Mouse (Mus musculus): Measurements from ENCODE around the gene Cog2. TPM values are rescaled to one million over a fixed set of nuclear protein-coding genes. Genes with fewer than 3 reads are reported as not detected.

Cog2 gene
- polyA plus RNA-seq, 1 experiment from 2014 or later, result 36.9 TPM

- 86% methylated on average over 3 of the region's 3 CpGs for WGBS
- Histone ChIP-seq H3K36me3 (ENCODE audit: control insufficient read depth, insufficient read depth, low read length) (no peaks in the 10 kb centered on the region), H3K9me3 (ENCODE audit: control insufficient read depth, low read depth, low read length) (no peaks in the 10 kb centered on the region), H3K4me1 (ENCODE audit: control insufficient read depth, insufficient read depth, low read length) (0 out of 2 replicates have a peak, but pooled peaks cover 2% of the 10 kb centered on the region), H3K4me3 (ENCODE audit: low read depth, low read length) (no peak overlapping the region), H3K27me3 (ENCODE audit: control insufficient read depth, insufficient read depth, low read length) (no peaks in the 10 kb centered on the region), H3K4me2 (replicated peaks; ENCODE audit: low read depth, low read length) (no peak overlapping the region), H3K9ac (replicated peaks; ENCODE audit: low read depth, low read length) (no peak overlapping the region), H3K27ac (ENCODE audit: low read length) (no peak overlapping the region)
- ATAC-seq (ENCODE audit: insufficient number of reproducible peaks, insufficient read depth, low FRiP score, low read depth), result no peak
Observed at GRCm38 (mm10) chr8:124567584-124567983, 47.0 kb downstream of the Cog2 start.

DNA sequence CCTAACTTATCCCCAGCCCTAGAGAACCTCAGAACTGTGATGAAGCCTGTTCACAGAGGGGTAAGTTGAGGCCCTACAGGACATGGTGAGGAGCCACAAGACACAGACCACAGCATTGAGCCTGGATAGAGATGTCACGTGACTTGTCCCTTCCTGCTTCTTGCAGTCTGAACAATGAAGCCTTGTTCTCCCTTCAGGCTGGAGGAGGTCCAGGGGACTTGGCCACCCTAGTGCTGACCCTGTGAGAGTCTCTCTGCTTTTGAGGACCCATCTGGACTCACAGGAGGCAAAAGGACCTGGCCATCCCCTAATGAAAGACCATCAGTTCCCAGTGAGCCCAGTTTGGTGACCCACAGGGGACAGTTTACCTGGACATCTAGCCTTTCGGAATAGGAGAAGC, 48.5 kb downstream of the Cog2 start:
- 68% methylated on average over 2 of the region's 2 CpGs for WGBS
- ATAC-seq (ENCODE audit: insufficient number of reproducible peaks, insufficient read depth, low FRiP score, low read depth), result no peak
- Histone ChIP-seq H3K4me3 (ENCODE audit: low read depth, low read length) (no peak overlapping the region), H3K4me2 (replicated peaks; ENCODE audit: low read depth, low read length) (no peak overlapping the region), H3K9ac (replicated peaks; ENCODE audit: low read depth, low read length) (no peak overlapping the region), H3K27me3 (ENCODE audit: control insufficient read depth, insufficient read depth, low read length) (no peaks in the 10 kb centered on the region), H3K9me3 (ENCODE audit: control insufficient read depth, low read depth, low read length) (no peaks in the 10 kb centered on the region), H3K4me1 (ENCODE audit: control insufficient read depth, insufficient read depth, low read length) (0 out of 2 replicates have a peak, but pooled peaks cover 2% of the 10 kb centered on the region), H3K27ac (ENCODE audit: low read length) (no peak overlapping the region), H3K36me3 (ENCODE audit: control insufficient read depth, insufficient read depth, low read length) (no peaks in the 10 kb centered on the region)

GRCm38 (mm10) chr8:124569593-124569992, 49.0 kb downstream of the Cog2 start, which contains the start of gene Agt:
TSS of gene Agt (minus strand) at chr8:124569706.
- Histone ChIP-seq H3K9ac (replicated peaks; ENCODE audit: low read depth, low read length) (no peak within 1 kb of the TSS), H3K4me1 (ENCODE audit: control insufficient read depth, insufficient read depth, low read length) (0 out of 2 replicates have a peak, but pooled peaks cover 2% of the 10 kb centered on the region), H3K9me3 (ENCODE audit: control insufficient read depth, low read depth, low read length) (no peaks in the 10 kb centered on the region), H3K4me3 (ENCODE audit: low read depth, low read length) (no peak within 1 kb of the TSS), H3K36me3 (ENCODE audit: control insufficient read depth, insufficient read depth, low read length) (no peaks in the 10 kb centered on the region), H3K4me2 (replicated peaks; ENCODE audit: low read depth, low read length) (no peak within 1 kb of the TSS), H3K27ac (ENCODE audit: low read length) (no peak within 1 kb of the TSS), H3K27me3 (ENCODE audit: control insufficient read depth, insufficient read depth, low read length) (no peaks in the 10 kb centered on the region)
- WGBS, result 75% methylated on average over 2 of the region's 2 CpGs
- no peak for ATAC-seq (ENCODE audit: insufficient number of reproducible peaks, insufficient read depth, low FRiP score, low read depth)

DNA sequence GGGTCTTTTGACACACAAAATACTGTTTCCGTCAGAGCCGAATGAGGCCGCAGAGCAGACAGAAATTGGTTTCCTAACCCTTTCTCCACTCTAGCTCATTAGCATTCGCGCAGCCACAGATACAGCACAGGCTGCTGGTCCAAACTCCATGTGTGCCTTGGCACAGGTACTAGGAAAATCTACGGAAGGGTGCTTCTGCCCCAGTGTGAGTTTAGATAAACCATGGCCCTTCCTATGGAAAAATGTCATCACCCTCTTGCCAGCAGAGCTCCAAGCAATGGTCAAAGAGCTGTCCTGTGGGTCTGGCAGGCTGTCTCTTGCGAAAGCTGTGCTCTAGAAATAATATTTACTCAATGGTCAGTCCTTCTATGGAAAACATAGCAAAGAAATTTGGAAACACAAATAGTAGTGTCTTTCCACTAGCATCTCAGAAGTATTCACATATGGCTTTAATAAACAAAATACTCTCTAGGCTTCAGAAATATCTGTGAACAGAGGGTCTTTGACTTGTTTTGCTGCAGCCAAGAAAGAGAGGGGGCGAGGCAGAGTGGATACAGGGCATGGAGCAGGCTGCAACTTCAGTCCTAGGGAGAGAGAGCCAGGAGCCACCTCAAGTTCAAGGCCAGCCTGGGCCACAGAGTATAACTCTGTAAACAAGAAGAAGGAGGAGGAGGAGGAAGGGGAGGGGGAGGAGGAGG, 51.3 kb downstream of the Cog2 start:
- H3K27ac ChIP-seq (ENCODE audit: low read length), result peak overlapping the region; percentile 64
- no peaks in the 10 kb centered on the region for H3K9me3 ChIP-seq (ENCODE audit: control insufficient read depth, low read depth, low read length)
- no peak overlapping the region for H3K4me2 ChIP-seq (replicated peaks; ENCODE audit: low read depth, low read length)
- H3K36me3 ChIP-seq (ENCODE audit: control insufficient read depth, insufficient read depth, low read length), result no peaks in the 10 kb centered on the region
- 72% methylated on average over 8 of the region's 8 CpGs for WGBS
- H3K4me1 ChIP-seq (ENCODE audit: control insufficient read depth, insufficient read depth, low read length), result 0 out of 2 replicates have a peak, but pooled peaks cover 2% of the 10 kb centered on the region
- H3K9ac ChIP-seq (replicated peaks; ENCODE audit: low read depth, low read length), result no peak overlapping the region
- no peak overlapping the region for H3K4me3 ChIP-seq (ENCODE audit: low read depth, low read length)
- no peak for ATAC-seq (ENCODE audit: insufficient number of reproducible peaks, insufficient read depth, low FRiP score, low read depth)
- no peaks in the 10 kb centered on the region for H3K27me3 ChIP-seq (ENCODE audit: control insufficient read depth, insufficient read depth, low read length)

DNA sequence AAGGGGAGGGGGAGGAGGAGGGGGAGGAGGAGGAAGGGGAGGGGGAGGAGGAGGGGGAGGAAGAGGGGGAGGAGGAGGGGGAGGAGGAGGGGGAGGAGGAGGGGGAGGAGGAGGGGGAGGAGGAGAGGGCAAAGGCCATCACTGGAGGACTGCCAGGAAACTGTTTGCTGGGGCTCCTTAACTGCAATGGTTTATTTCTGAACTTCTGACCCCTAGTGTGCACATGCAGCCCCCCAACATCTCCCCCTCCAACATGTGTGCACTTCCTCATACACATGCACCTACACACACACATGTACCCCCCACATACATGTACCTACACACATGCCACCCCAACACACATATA, 51.8 kb downstream of the Cog2 start:
- Histone ChIP-seq H3K9ac (replicated peaks; ENCODE audit: low read depth, low read length) (no peak overlapping the region), H3K27me3 (ENCODE audit: control insufficient read depth, insufficient read depth, low read length) (no peaks in the 10 kb centered on the region), H3K36me3 (ENCODE audit: control insufficient read depth, insufficient read depth, low read length) (no peaks in the 10 kb centered on the region), H3K4me1 (ENCODE audit: control insufficient read depth, insufficient read depth, low read length) (0 out of 2 replicates have a peak, but pooled peaks cover 2% of the 10 kb centered on the region), H3K27ac (ENCODE audit: low read length) (peak overlapping the region; percentile 46; the same call in 1 of the 2 replicates), H3K4me2 (replicated peaks; ENCODE audit: low read depth, low read length) (no peak overlapping the region), H3K4me3 (ENCODE audit: low read depth, low read length) (no peak overlapping the region), H3K9me3 (ENCODE audit: control insufficient read depth, low read depth, low read length) (no peaks in the 10 kb centered on the region)
- no peak for ATAC-seq (ENCODE audit: insufficient number of reproducible peaks, insufficient read depth, low FRiP score, low read depth)

DNA sequence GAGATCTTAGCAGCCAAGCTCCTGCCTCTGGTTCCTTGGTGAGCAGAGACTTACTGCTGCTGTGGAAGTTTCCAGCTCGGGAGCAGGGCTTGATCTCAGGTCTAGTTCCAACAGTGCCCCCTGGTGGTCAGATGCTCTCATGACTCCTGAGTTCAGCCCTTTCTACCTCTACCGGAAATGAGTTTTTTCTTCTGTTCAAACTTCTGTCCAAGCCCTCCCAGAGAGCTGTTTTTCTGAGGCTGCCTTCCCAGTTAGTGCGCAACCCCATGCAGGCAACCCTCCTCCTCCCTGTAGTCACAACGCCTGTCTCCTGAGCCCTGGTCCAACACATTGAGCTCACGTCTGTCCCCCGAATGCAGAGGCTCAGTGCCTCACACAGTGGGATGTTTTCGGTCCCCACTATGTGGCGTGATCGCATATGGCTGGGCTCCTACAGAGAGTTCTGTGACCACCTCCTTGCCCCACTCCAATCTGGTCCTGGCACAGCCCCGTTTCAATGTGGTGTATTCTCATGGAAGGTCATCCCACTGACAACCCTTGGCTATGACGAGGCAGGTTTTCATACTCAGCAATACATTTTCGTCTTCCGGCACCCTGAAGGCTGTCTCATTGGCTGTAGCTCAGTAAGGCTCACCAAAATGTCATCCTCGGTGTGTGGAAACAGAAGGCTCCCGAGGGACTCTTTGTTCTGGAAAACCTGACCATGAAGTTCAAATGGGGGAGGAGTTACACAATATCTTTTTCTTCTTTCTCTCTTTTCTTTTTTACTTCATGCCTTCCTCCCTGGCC, 53.2 kb downstream of the Cog2 start:
- Histone ChIP-seq H3K27ac (ENCODE audit: low read length) (peak overlapping the region; percentile 59; the same call in 1 of the 2 replicates), H3K36me3 (ENCODE audit: control insufficient read depth, insufficient read depth, low read length) (no peaks in the 10 kb centered on the region), H3K9ac (replicated peaks; ENCODE audit: low read depth, low read length) (no peak overlapping the region), H3K4me1 (ENCODE audit: control insufficient read depth, insufficient read depth, low read length) (0 out of 2 replicates have a peak, but pooled peaks cover 2% of the 10 kb centered on the region), H3K27me3 (ENCODE audit: control insufficient read depth, insufficient read depth, low read length) (no peaks in the 10 kb centered on the region), H3K4me3 (ENCODE audit: low read depth, low read length) (no peak overlapping the region), H3K4me2 (replicated peaks; ENCODE audit: low read depth, low read length) (no peak overlapping the region), H3K9me3 (ENCODE audit: control insufficient read depth, low read depth, low read length) (no peaks in the 10 kb centered on the region)
- ATAC-seq (ENCODE audit: insufficient number of reproducible peaks, insufficient read depth, low FRiP score, low read depth), result peak; percentile 48; the same call in 1 of the 2 replicates
- 62% methylated on average over 15 of the region's 15 CpGs for WGBS

GRCm38 (mm10) chr8:124575811-124576210, 55.2 kb downstream of the Cog2 start, which contains the start of gene Capn9:
TSS of gene Capn9 (plus strand) at chr8:124576111.
- no peaks in the 10 kb centered on the region for H3K9me3 ChIP-seq (ENCODE audit: control insufficient read depth, low read depth, low read length)
- no peaks in the 10 kb centered on the region for H3K27me3 ChIP-seq (ENCODE audit: control insufficient read depth, insufficient read depth, low read length)
- no peak within 1 kb of the TSS for H3K9ac ChIP-seq (replicated peaks; ENCODE audit: low read depth, low read length)
- WGBS, result 80% methylated on average over 8 of the region's 8 CpGs
- H3K4me2 ChIP-seq (replicated peaks; ENCODE audit: low read depth, low read length), result no peak within 1 kb of the TSS
- H3K4me1 ChIP-seq (ENCODE audit: control insufficient read depth, insufficient read depth, low read length), result no peaks in the 10 kb centered on the region
- no peaks in the 10 kb centered on the region for H3K36me3 ChIP-seq (ENCODE audit: control insufficient read depth, insufficient read depth, low read length)
- ATAC-seq (ENCODE audit: insufficient number of reproducible peaks, insufficient read depth, low FRiP score, low read depth), result no peak
- no peak within 1 kb of the TSS for H3K27ac ChIP-seq (ENCODE audit: low read length)
- H3K4me3 ChIP-seq (ENCODE audit: low read depth, low read length), result no peak within 1 kb of the TSS

DNA sequence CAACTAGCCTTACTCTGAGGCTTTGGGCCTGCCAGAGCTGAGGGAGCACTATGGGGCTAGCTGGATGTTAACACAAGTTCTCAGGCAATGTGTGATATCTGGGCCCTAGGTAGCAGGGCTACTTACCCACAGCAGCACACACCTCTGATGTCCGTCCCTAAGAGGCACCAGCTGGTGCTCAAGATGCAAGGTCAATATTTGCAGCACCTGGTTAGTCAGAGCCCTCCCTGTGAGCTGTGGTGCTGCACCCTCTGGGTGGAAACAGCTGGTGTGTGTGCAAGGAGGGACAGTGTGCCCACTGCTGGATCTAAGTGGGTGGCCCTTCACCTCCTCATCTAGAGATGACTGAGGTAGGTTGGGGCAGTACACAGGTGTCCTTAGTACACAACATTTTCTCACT, 56.2 kb downstream of the Cog2 start:
- ATAC-seq (ENCODE audit: insufficient number of reproducible peaks, insufficient read depth, low FRiP score, low read depth), result peak; percentile 80
- H3K36me3 ChIP-seq (ENCODE audit: control insufficient read depth, insufficient read depth, low read length), result no peaks in the 10 kb centered on the region
- H3K4me3 ChIP-seq (ENCODE audit: low read depth, low read length), result no peak overlapping the region
- no peaks in the 10 kb centered on the region for H3K27me3 ChIP-seq (ENCODE audit: control insufficient read depth, insufficient read depth, low read length)
- H3K9me3 ChIP-seq (ENCODE audit: control insufficient read depth, low read depth, low read length), result no peaks in the 10 kb centered on the region
- no peak overlapping the region for H3K9ac ChIP-seq (replicated peaks; ENCODE audit: low read depth, low read length)
- no peaks in the 10 kb centered on the region for H3K4me1 ChIP-seq (ENCODE audit: control insufficient read depth, insufficient read depth, low read length)
- H3K27ac ChIP-seq (ENCODE audit: low read length), result no peak overlapping the region
- no peak overlapping the region for H3K4me2 ChIP-seq (replicated peaks; ENCODE audit: low read depth, low read length)
- WGBS, result 67% methylated on average over 1 of the region's 1 CpGs
